Mouse (Mus musculus): ENCODE measurements around the gene Gm10563. TPM values are rescaled to one million over a fixed set of nuclear protein-coding genes. Genes with fewer than 3 reads are reported as not detected.
"Not testable (repeated sequence)": the region's sequence is repeated elsewhere in the genome, so short reads cannot be mapped to it uniquely, and the experiment has no call there.

The Gm10563 gene
- total RNA-seq, 2 experiments from 2014 or later, result not detected

DNA sequence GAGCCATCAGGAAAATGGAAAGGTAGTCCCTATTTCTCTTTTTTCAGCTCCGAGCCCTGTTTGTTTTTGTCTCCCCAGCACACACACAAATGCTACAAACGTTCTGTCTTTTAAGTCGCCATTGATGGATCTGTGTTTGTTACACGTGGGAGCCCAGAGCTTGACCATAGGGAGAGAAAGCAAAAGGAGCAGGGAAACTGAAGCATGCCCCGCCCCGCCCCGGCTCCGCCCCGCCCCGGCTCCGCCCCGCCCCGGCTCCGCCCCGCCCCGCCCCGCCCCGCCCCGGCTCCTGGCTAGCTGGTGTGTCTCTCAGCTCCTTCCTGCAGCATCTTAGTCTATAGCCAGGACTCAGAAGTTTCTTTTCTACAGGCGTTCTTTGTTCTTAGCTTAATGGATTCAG is 46.7 kb downstream of the Gm10563 start:
- DNase-seq, result no peak

DNA sequence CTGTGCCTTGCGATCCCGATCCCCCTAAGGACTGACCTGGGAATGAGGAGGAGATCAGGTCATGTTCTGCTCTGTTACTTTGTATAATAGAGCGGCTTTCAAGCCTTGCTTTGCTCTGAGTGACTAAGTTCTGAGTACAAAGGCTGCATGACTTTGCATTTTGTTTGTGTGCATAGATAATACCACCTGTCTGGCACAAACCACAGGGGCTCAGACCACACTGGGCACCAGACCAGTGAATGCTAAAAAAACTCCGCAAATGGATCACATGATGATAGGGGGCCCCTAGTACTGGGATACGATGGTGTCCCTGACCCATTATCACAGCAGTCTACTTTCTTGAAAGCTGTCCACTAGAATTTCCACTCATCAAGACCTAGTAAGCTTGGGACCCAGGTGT is 48.6 kb downstream of the Gm10563 start:
- no peak for DNase-seq

DNA sequence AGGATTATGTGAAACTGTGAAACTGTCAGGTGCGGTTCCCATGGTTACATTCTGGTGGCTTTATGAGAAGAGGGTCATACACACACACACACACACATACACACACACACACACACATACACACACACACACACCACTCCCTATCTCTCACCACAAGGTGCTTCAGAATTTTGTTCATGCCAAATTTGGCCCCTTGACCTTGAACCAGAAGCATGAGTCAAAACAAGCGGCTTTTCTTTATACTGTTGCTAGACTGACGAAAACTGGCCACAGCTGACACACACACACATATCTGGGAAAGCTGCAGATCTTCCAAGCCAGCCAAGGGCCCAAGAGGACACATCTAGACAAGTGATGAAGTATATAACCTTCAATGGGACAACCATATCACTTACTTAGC is 49.4 kb downstream of the Gm10563 start:
- peak; percentile 51 for DNase-seq

DNA sequence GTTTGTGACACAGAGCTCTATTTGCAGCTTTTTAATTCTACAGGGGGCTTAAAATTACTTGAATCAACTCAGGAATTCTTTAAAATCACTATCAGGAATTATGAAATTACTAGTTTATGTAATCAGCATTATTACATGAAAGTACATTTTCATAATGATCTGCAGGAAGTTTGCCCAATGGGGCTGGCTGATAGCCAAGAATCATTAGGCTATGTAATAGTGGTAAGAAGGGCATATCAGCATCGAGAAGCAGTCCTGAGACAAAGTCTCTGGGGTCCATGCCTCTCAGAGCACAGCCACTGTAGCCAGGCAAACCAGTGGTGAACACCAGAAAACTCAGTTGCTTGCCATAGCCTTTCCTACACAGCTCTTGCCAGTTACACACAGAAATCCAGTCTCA is 51.4 kb downstream of the Gm10563 start:
- peak; percentile 56 for DNase-seq

DNA sequence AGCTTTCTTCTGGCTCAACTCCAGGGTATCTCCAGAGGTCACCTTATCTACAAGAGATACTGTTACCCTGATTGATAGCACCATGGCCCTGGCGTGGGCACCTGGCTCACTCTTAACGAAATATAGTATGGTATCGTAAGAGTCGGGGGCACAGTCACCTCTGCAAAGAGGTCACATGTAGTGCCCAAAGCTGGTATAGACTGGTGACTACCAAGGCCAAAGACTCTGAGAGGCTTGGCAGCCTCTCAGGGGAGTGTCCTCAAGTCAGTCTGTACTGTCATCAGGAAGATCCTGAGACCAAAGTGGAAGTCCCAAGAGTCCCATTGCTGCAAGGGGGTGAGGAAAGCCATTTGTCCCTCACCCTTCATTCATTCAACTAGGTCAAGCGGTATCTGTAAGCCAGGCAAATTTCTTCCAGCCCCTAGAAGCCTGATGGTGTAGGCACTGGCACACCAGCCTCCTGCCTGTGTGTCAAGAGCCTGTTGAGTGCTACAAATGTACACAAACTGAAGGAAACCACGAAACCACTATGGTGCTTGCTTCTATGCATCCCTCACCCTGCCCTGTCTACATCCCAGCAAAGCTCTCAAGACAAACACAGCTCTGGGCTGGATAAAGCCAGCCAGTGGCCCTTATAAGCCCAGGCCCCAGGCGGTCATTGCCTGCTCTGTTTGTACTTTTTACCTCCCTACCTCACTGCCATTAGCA is 54.0 kb downstream of the Gm10563 start:
- DNase-seq, result no peak

DNA sequence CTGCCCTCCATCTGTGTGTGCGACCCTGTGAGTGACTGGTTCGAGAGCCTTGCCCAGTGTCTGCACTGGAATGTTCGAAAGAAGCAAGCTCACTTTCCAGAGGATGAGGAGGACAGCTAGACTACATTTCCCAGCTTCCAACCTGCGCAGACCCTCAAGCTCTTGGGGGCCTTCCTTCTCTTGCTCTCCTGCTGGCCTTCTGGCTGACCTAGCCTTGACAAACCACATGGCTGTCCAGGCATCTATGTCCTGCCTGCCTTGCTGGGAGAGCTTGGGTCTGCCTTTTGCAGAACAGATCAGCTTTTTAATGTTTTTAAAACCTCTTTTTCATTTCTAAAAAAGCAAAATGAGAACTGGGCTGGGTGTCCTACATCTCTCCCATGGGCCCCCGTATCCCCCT is 55.9 kb downstream of the Gm10563 start:
- no peak for DNase-seq

DNA sequence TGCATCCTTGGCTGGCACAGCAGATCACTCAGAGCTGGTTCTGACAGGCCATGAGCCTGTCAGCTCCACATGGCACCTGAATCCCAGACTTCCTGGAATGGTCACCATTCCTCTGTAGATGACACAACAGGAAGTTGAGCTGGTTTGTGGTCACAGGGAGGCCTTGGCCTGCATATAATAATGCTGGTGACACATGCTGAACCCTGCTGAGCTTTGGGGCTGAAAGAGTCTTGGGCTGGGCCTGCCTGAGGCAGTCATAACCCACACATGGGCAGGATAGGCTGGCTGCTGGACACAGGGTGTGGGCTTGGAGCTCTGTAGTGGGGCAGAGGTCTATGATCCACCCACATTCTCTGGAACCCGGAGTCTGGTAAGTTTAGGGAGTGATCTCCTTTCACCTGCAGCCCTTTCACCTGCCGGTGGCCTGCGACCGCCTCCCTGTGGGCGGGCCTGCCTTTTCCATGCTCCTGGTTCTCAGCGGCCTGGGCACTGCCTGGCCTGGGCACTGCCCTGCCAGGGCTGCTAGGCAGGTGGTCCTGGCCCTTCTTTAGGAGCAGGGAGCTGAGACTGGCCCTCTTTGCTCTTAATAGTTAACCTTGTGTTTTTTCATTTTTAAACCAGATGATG is 62.8 kb downstream of the Gm10563 start:
- DNase-seq, result peak; percentile 55

DNA sequence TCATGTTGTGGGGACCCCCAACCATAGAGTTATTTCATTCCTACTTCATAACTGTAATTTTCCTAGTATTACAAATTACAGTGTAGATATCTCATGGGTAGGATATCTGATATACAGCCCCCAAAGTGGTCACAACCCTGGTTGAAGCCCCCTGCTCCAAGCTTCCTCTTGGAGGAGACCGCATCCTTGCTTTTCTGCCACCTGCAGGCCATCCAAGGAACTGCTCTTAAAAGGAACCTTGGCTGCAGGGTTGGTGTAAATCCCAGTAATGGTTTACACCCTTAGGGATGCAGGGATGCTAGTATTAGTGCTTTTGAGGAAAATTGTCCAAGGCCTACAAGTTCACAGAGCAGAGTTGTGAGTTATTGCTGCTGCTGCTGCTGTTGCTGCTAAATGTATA is 64.8 kb downstream of the Gm10563 start:
- DNase-seq, result peak; percentile 79

DNA sequence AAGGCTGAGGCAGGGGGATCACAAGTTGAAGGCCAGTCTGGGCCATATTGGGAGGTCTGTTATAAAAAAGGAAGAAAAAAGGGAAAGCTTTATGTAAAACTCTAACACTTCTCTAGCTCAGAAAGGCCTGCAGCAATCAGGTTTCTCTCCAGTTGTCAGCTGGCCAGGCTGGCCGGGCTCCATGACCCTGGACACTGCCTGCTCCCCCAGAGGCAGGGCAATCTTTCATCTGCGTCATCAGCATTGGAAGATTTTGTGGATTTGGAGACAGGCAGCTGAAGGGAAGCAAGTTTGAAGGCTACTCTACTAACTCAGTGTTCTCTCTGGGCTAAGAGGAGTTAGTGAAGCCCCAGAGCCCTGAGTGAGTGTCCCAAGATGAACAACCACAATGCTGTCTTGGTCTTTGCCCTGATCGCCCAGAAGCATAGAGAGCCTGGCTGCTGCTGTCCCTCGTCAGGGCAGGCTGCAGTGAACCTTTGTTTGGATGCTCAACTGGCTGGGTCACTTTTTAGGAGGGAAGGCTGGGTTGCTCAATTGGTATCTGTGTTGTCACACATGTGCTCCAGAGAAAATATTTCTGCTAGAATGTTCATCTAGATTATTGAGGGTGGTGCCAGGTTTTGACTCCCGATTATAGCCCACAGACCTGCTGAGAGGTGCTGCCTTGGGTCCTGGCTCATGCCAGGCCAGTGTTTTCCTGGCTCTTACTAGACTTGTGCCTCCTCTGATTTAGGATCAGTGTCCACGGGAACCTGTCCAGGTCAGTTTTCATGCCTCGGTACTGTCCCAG is 66.7 kb downstream of the Gm10563 start:
- peak; percentile 94 for DNase-seq

DNA sequence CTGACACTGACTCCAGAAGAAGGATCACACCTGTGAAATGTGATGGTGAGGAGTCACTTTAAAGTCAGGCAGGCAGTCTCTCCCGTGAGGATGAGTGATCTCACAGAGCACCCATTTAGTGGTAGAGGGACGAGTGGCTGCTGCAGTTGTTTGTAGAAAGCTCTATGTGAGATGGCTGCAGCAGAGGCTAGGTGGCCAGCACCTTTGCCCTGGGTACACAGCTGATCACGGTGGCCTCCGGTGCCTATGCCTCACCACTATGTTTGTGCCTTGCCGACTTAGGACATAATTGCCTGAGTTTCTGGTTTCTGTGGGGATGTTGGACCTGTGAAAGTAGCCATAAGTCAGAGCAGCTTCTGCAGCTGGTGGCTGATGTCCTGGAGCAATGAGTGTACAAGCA is 67.5 kb downstream of the Gm10563 start:
- DNase-seq, result no peak

DNA sequence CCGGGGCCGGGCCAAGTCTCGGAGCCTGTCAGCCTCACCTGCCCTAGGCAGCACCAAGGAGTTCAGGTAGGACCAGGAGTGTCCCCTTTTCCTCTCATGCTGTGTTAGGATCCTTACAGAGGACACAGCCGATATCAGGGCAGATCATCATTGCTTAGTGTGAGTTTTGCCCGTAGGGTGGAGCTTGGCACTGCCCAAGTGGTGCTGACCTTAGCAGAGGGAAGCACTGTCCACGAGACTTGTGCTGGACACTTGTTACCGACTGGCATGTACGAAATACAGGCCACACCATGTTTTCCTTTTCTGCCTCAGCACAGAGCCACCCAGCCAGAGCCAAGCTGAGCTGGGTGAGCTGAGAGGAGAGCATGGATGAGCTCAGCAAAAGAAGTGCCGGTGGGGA is 68.1 kb downstream of the Gm10563 start:
- DNase-seq, result peak; percentile 76

DNA sequence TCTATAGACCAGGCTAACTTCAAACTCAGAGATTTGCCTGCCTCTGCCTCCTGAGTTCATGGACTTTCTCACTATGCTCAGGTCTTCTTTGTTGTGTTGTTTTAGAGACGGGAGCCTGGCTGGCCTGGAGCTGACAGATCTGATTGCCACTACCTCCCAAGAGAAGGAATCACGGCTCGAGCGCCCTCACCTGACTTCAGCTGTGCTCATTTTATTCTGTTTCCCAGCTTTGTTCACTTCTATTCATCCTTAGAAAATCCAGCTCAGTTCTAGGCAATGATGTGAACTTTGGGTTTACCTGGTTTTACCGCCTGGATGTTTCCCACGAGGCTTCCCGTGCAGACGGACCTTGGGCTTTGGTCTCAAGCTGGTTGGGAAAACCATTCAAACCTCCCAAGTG is 69.7 kb downstream of the Gm10563 start:
- no peak for DNase-seq

DNA sequence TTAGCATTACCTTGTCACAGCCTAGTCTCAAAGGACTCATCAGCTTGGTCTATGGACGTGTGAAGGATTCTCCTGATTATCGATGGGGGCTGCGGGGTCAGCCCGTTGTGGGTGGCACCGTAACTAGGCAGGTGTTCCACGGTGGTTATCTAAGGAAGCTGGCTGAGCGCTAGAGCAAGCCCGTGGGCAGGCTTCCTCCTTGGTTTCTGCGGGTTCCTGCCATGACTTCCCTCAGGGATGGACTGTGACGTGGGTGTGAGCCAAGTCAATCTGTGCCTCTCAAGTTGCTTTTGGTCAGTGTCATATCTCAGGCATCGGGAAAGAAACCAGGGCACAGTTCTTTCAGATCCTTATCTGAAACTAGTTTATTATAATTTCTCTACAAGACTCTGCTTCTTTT is 70.3 kb downstream of the Gm10563 start:
- no peak for DNase-seq

DNA sequence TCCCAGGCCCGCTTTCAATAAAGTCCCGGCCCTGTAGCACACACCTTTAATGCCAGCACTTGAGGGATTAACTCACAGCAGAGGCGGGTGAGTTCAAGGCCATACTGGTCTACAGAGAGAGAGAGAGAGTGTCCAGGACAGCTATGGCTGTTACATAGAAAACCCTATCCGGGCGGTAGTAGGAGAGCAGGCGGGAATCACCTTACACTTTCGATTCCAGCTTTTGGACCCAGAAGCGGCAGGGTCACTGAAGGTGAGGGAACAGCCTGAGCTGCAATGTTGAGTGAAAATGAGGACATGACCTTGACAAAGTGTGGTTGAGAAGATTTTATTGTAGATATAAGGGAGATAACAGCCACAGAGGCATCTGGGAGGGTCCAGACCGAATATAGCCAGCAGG is 71.3 kb downstream of the Gm10563 start:
- no peak for DNase-seq

DNA sequence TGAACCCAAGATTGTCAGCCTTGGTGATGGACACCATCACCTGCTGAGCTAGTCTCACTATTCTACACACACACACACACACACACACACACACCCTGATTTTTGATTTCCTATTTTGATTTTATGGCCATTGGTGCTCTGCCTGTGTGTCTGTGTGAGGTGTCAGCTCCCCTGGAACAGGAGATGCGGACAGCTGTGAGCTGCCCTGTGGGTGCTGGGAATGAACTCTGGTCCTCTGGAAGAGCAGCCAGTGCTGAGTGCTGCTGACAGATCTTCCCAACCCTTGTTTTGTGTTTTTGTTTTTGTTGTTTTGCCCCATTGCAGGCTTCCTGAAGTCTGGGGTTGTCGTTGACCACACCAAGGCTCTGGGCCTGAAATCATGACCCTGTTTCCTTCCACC is 72.1 kb downstream of the Gm10563 start:
- DNase-seq, result no peak

DNA sequence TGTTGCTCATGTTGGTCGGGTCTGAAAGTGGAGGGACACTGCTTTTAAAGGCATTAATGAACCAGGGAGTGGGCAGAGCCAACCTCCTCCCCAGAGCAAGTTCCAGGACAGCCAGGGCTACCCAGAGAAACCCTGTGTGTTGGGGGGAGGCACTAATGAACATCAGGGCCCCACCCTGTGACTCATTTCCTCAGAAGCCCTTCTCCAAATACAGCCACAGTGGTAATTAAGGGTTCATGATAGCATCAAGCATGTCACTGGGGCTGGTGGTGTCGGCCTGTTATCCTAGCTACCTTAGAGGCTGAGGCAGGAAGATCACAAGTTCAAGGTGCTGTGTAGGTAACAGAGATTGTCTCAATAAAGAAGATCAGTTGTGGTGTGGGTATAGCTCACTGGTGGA is 73.8 kb downstream of the Gm10563 start:
- DNase-seq, result no peak

DNA sequence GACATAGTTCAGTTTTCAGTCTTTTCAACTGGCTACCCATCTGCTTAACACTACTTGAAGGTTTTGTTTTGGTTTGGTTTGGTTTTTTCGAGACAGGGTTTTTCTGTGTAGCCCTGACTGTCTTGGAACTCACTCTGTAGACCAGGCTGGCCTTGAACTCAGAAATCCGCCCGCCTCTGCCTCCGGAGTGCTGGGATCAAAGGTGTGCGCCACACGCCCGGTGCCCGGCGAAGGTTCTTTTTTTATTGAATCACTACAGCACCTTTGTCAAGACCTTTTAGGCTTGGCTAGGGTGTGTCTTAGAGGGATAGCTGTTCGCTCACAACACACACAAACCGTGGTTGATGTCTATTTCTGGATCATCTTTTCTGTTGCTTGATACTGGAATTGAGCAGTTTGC is 74.9 kb downstream of the Gm10563 start:
- DNase-seq, result not testable (repeated sequence)

DNA sequence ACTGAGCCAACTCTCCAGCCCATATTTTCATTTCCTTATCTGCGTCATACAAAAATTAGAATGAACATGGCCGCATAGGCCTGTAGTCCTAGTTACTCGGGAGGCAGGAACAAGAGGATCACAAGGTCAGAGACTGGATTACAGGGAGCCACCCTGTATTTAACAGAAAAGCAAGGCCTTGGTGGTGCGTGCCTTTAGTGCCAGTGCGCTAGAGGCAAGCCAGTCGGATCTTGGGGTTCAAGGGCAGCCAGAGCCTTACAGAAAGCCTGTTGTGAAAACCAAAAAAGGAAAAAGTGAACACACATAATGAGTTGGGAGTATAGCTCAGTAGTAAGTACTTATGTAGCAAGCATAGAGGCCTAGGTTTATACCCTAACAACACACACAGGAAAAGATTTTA is 75.4 kb downstream of the Gm10563 start:
- DNase-seq, result no peak

DNA sequence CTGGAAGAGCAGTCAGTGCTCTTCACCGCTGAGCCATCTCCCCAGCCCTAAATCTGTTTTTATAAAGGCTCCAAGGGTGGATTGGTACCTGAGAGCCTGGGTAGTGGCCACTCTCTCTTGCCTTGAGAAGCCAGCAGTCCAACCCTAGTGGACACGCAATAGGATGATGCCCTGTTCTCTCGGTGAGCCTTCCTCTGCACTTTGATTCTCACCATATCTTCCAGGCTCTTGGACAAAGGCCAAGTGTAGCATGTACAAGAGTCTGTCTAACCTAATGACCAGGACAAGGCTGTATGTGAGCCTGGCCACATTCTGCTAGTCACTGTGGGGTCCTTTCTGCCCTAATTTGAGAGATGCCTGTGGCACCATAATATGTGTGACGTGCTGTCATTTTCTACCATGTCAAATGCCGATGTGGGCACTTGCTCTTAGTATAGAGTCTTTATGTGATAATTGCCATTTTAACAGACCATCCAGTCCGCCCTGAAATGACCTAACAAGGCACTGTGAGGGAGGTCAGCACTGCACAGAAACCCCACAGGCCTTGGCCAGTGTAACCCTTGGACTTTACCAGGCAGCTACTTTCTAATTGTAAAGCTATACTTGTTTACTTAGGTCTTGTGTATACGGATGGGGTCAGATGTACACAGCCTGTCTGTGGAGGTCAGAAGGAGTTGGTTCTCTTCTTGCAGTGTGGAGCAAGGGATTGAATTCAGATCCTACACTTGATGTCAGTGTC is 76.4 kb downstream of the Gm10563 start:
- no peak for DNase-seq

DNA sequence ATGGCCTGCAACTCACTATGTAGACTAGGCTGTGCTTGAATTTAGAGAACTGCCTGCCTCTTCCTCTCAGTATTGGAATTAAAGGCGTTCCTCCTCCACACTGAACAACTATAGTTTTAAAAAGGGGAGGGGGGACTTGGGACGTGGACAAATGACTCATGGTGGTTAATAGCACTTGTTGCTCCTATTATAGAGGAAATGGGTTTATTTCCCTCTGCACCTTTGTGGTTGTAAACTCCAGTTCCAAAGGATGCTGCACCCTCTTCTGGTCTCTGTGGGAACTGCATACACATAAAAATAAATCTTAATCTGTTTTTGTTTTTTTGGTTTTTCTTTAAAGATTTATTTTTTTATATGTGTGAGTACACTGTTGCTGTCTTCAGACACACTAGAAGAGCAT is 77.0 kb downstream of the Gm10563 start:
- DNase-seq, result no peak

DNA sequence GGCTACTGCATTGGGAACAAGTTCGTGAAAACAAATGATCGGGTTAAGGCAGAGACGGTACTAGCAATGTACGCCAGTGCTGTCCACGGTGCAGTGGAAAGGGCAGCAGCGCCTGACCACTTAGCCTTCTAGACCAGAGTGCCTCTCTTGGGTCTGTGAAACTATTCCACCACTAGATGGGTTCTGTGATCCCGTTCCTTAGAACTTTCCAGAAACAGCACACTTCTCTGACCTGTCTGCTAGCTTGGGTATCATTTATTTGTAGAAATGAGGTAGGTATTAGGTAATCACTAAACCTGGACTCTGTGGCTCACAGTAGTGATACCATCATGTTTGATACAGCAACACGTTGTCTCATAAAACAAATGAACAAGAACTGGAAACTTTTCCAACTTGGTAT is 78.7 kb downstream of the Gm10563 start:
- no peak for DNase-seq

All from adrenal gland, postnatal 10 days (tissue).